Mouse (Mus musculus) layer of hippocampus, adult 18-20 months (tissue): ENCODE results near the gene Usp34. TPM values are rescaled to one million over a fixed set of nuclear protein-coding genes. Genes with fewer than 3 reads are reported as not detected.
"Not testable (repeated sequence)": the region's sequence is repeated elsewhere in the genome, so short reads cannot be mapped to it uniquely, and the experiment has no call there.

ENCODE experiments used
- DNase-seq, 2 experiments: peaks; one replicate each; pipeline ENCODE4 v3.0.0; 2022; ENCODE audit warnings: low spot score in 2 of 2
- microRNA-seq, 2 experiments: library from miRNA; unstranded; fragments of <30 nt; microRNA quantifications; one replicate each; pipeline ENCODE4 v1.2.0; 2021
- total RNA-seq, 2 experiments: library from RNA; stranded (reverse); gene quantifications; 2 replicates each; pipeline ENCODE4 v1.2.3; 2021

The Usp34 gene
- total RNA-seq, 2 experiments from 2014 or later, result 78.9 to 84.7 TPM

GRCm38 (mm10) chr11:23497718-23498509, 191.2 kb downstream of the Usp34 start, which contains the start of gene Ahsa2:
Gene Ahsa2, minus strand, starts transcription at chr11:23498030.
- DNase-seq, result peak; percentile 89 to 95

DNA sequence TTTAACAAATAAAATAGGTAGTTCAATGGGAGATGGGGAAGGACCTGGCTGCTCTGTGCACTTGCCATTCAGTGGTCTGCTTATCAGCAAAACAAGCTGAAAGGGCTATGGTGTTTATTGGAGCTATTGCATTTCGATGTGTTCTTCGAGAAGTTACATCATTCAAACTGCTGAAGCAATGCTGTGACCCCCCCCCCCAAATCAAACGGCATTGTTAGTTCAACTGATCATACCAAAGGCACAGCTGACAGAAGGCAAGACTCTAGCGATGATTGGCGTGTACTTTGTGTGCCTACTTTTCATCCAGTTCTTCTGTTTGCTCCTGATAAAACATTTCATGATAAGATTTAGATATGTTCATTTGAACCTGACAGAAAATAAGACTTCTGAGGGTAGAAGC, 191.9 kb downstream of the Usp34 start:
- no peak for DNase-seq

- DNase-seq, result not testable (repeated sequence)
Observed at GRCm38 (mm10) chr11:23504801-23505200, 198.1 kb downstream of the Usp34 start.

GRCm38 (mm10) chr11:23514785-23515184, 208.1 kb downstream of the Usp34 start:
- DNase-seq, result not testable (repeated sequence)

DNA sequence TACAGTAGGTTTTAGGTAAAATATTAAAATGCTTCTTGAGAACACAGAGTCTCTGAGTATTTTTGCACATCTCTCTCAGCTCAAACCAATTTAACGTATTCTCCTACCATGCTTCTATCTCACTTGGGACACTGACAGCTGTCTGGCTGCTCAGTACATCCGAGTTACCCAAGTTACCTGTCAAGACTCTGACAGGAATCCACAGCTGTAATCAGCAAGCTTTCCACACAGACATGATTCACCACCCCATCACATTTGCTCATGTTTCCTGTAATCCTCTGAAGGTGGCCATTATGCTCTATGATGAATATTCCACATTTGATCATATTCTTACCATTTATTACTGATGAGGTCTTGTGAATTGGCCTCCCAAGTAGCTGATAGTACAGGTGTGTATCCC, 208.6 kb downstream of the Usp34 start:
- no peak for DNase-seq

DNA sequence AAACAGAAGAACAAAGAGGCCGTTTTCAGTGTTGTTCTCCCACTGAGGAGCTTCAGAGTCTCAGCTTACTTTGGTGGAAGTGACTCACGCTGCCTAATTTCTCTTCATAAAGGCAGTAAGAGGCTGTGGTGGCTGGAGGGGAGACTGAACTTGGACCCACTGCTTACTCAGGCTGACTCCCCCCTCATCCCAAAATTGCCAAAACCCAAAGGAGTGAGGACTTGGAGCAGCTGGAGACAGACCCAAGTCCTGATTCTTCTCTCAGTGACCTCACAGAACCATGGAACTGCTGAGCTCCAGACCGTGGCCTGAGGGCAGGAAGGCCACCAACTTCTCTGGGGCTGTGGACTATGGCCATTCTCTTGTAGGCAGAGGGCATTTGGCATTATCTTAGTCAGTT, 212.3 kb downstream of the Usp34 start:
- no peak for DNase-seq

GRCm38 (mm10) chr11:23520473-23521205, 213.9 kb downstream of the Usp34 start, which contains the start of gene 1700093K21Rik:
Gene 1700093K21Rik, minus strand, starts transcription at chr11:23521155.
- peak in 1 of 2 experiments; percentile 68 for DNase-seq

GRCm38 (mm10) chr11:23537446-23537845, 230.8 kb downstream of the Usp34 start:
- DNase-seq, result no peak

Small RNA genes within 50 kb of the gene (microRNA-seq; reads per million reads assigned to microRNA genes)
- gene Gm47279, result 0 reads per million in 2 experiments

Other genes starting within 250 kb of the Usp34 start
- 10 to 100 TPM; 63.3 to 68.2 TPM for gene Xpo1, start 50.9 kb upstream of the Usp34 start, total RNA-seq
- gene Ahsa2, start 191.1 kb downstream of the Usp34 start, total RNA-seq, result 10 to 100 TPM; 54.7 to 56.4 TPM
- not detected for gene 1700093K21Rik, start 214.3 kb downstream of the Usp34 start, total RNA-seq